Mouse (Mus musculus): Measurements from ENCODE around the gene Ccdc22.

Gene Ccdc22

GRCm38 (mm10) chrX:7574087-7574884, 31.0 kb downstream of the Ccdc22 start, which contains the start of gene Ppp1r3f:
Ppp1r3f (minus strand) TSS chrX:7574283.
- in situ Hi-C loops (cut with MboI; ENCODE audit: unreplicated experiment in 2 of 2), result no loop called here

GRCm38 (mm10) chrX:7573176-7574086, 31.9 kb downstream of the Ccdc22 start, which contains the start of gene Foxp3:
Foxp3 (plus strand) TSS chrX:7573644.
- in situ Hi-C loops (cut with MboI; ENCODE audit: unreplicated experiment in 2 of 2), result no loop called here

- in situ Hi-C loops (cut with MboI; ENCODE audit: unreplicated experiment in 2 of 2), result no loop called here
Observed at GRCm38 (mm10) chrX:7572466-7572865, 32.9 kb downstream of the Ccdc22 start.

- in situ Hi-C loops (cut with MboI; ENCODE audit: unreplicated experiment in 2 of 2), result no loop called here
Observed at GRCm38 (mm10) chrX:7571565-7572136, 33.7 kb downstream of the Ccdc22 start.

- in situ Hi-C loops (cut with MboI; ENCODE audit: unreplicated experiment in 2 of 2), result no loop called here
Observed at GRCm38 (mm10) chrX:7570481-7571175, 34.7 kb downstream of the Ccdc22 start.

- in situ Hi-C loops (cut with MboI; ENCODE audit: unreplicated experiment in 2 of 2), result no loop called here
Observed at GRCm38 (mm10) chrX:7567491-7567890, 37.8 kb downstream of the Ccdc22 start.

- in situ Hi-C loops (cut with MboI; ENCODE audit: unreplicated experiment in 2 of 2), result no loop called here
Observed at GRCm38 (mm10) chrX:7566352-7566751, 39.0 kb downstream of the Ccdc22 start.

- in situ Hi-C loops (cut with MboI; ENCODE audit: unreplicated experiment in 2 of 2), result no loop called here
Observed at GRCm38 (mm10) chrX:7563076-7563475, 42.2 kb downstream of the Ccdc22 start.

GRCm38 (mm10) chrX:7553474-7553873, 51.8 kb downstream of the Ccdc22 start:
- in situ Hi-C loops (cut with MboI; ENCODE audit: unreplicated experiment in 2 of 2), result no loop called here
